Mouse (Mus musculus): ENCODE measurements at regions not wholly inside any gene's neighbourhood (a gene's known extent, or its start where the extent isn't known, plus 50 kb on each side); places are given as distances from the start of the nearest gene placed in this dataset.

DNA sequence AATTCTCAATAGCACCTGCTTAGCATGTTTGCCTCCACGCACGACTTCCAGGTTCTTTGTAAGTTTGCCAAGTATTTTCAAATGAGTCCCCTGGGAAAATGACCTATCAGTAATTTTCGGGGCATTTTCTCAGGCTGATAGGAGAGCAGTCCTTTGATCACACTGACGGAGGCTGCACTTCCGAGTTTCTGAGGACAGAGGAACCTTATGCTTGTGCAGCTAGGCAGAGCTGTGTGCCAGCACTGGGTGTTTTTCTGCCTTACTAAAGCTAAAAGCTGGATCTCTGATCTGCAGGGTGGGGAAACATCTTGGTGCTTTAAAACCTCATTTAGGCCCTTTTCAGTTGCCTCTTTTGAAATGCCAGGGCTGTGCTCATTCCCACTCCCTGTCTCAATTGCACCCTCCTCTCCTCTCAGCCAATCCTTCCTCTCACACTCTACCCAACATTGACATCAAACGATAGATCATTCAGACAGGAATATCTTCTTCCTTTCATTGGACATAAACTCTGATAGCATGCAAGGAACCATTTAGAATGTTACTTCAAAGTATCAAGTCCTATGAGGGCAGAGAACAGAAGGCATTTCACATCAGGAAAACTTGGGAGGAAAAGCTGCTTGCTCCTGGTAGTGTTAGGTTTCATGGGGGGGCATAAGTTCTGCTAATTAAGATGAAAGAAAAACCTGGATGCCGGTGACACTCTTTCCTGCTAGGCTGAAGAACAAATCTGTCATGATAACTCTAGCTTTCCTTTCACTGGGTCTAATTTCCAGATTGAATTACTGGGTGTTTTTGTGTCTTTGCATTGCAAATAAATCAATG, 95.3 kb downstream of the Lurap1l start:
- Histone ChIP-seq H3K4me3 (replicated peaks) (no peak overlapping the region), H3K36me3 (no peaks in the 10 kb centered on the region), H3K4me2 (no peak overlapping the region), H3K9me3 (peaks cover 5% of the 10 kb centered on the region; the same call in 1 of the 2 replicates), H3K27me3 (no peaks in the 10 kb centered on the region), H3K27ac (no peak overlapping the region), H3K9ac (replicated peaks) (no peak overlapping the region), H3K4me1 (replicated peaks) (no peaks in the 10 kb centered on the region)
- WGBS, result 42% methylated on average over 7 of the region's 7 CpGs
- ATAC-seq (ENCODE audit: insufficient number of reproducible peaks, insufficient read depth, low FRiP score, low TSS enrichment, low read depth), result no peak

DNA sequence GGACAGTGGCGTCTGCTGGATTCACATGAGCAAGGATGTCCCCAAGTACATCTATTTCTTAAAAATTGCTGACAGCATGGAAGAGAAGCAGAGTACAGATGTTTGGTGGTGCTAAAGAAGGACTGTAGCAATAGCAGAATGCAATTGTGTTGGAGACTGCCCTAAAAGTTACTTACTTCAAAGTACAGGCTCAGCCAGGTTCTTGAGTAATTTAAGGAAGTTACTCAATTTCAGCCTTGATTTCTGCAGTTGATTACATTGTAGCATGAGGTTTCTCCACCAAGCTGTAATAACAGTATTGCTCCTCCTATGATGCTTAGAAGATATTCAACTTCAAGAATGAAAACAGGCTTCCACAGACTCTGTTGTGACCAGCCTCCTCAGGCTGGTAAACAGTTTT, 96.1 kb downstream of the Lurap1l start:
- ATAC-seq (ENCODE audit: insufficient number of reproducible peaks, insufficient read depth, low FRiP score, low TSS enrichment, low read depth), result no peak
- Histone ChIP-seq H3K9me3 (no peaks in the 10 kb centered on the region), H3K4me1 (replicated peaks) (no peaks in the 10 kb centered on the region), H3K36me3 (no peaks in the 10 kb centered on the region), H3K27me3 (no peaks in the 10 kb centered on the region), H3K4me3 (replicated peaks) (no peak overlapping the region), H3K27ac (no peak overlapping the region), H3K4me2 (no peak overlapping the region), H3K9ac (replicated peaks) (no peak overlapping the region)
- WGBS, result 78% methylated on average over 1 of the region's 1 CpGs

DNA sequence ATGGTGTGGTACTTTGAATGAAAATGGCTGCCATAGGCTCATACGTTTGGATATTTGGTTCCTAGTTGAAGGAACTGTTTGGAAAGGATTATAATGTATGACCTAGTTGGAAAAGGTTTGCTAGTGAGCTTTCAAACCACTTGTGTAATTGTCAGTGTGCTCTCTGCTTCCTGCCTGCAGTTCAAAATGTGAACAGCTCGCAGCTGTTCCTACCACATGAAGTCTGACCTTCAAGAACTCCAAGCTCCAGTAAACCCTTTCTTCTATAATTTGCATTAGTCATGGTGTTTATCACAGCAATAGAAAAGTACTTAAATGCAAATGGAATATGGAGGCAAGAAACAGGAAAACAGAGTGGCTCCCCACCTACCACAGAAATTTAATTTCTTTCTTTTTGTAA, 111.4 kb downstream of the Lurap1l start:
- no peak overlapping the region for H3K27ac ChIP-seq
- no peak overlapping the region for H3K4me2 ChIP-seq
- H3K4me3 ChIP-seq (replicated peaks), result no peak overlapping the region
- no peaks in the 10 kb centered on the region for H3K9me3 ChIP-seq
- H3K9ac ChIP-seq (replicated peaks), result no peak overlapping the region
- 81% methylated on average over 2 of the region's 2 CpGs for WGBS
- no peaks in the 10 kb centered on the region for H3K27me3 ChIP-seq
- no peaks in the 10 kb centered on the region for H3K4me1 ChIP-seq (replicated peaks)
- H3K36me3 ChIP-seq, result no peaks in the 10 kb centered on the region
- no peak for ATAC-seq (ENCODE audit: insufficient number of reproducible peaks, insufficient read depth, low FRiP score, low TSS enrichment, low read depth)

DNA sequence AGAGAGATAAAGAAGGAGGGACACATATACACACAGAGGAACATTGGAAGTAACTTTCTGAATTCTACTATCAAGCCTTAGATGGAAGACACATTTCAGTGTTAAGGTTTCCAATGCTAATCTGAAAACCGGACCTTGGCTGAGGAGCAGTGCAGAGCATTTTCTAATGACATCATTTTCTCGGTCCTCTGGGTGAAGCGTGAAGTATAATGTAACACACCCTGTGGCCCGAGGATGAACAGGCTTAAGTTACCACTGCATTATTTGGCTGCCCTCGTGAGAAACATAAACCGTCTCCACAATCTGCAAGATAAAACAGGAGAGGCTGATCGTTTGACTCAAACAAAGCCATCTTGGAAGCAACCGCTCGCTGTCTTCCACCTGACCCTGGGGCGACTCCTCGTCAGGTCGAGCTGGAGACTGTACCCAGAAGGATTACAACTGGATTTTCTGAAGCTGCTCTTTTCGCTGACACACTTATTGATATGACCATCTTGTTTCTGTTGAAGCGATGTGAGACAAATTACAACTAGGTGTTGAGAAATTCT, 113.1 kb downstream of the Lurap1l start:
- Histone ChIP-seq H3K36me3 (no peaks in the 10 kb centered on the region), H3K4me1 (replicated peaks) (no peaks in the 10 kb centered on the region), H3K27ac (no peak overlapping the region), H3K27me3 (no peaks in the 10 kb centered on the region), H3K9me3 (no peaks in the 10 kb centered on the region), H3K9ac (replicated peaks) (no peak overlapping the region), H3K4me2 (no peak overlapping the region), H3K4me3 (replicated peaks) (no peak overlapping the region)
- no peak for ATAC-seq (ENCODE audit: insufficient number of reproducible peaks, insufficient read depth, low FRiP score, low TSS enrichment, low read depth)
- WGBS, result 71% methylated on average over 14 of the region's 14 CpGs

DNA sequence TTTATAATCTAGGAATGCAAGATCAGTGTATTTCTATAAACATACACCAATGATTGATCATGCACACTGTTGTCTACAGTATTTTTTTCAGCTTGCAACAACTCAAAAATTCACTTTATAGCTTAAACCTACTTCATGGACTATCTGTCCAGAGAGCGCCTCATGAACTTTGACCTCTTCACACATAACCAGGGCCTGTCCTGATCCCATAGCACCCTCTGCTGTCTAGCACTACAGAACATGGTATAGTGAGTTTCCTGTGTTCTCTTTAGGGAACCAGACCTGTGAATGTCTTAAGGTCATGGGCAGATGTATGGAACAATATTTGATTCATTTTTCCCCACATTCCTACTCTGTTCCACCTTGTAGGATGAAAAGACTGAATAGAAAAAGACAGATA, 117.1 kb downstream of the Lurap1l start:
- Histone ChIP-seq H3K9me3 (no peaks in the 10 kb centered on the region), H3K27me3 (no peaks in the 10 kb centered on the region), H3K27ac (no peak overlapping the region), H3K9ac (replicated peaks) (no peak overlapping the region), H3K4me3 (replicated peaks) (no peak overlapping the region), H3K4me1 (replicated peaks) (no peaks in the 10 kb centered on the region), H3K36me3 (no peaks in the 10 kb centered on the region), H3K4me2 (no peak overlapping the region)
- WGBS, result 97% methylated on average over 1 of the region's 1 CpGs
- ATAC-seq (ENCODE audit: insufficient number of reproducible peaks, insufficient read depth, low FRiP score, low TSS enrichment, low read depth), result no peak

DNA sequence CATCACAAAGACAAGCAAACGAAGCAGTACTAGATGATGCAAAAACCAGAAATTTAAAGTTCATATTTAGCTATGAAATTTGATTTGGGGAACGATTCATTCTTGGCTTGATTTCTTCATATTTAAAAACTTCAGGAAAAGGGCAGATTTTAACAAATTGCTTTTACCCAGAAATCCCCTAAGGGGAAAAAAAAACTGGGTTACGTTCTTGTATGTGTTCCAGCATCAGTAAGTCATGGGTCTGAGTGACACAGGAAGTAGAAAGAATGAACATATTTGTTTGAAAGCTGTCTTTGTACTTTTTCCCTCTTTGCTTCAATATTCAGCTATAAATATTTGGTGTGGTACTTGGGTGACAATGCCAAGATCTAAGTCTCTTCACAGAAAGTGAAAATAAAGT, 120.2 kb downstream of the Lurap1l start:
- Histone ChIP-seq H3K27me3 (no peaks in the 10 kb centered on the region), H3K4me1 (replicated peaks) (no peaks in the 10 kb centered on the region), H3K9ac (replicated peaks) (no peak overlapping the region), H3K4me2 (no peak overlapping the region), H3K9me3 (no peaks in the 10 kb centered on the region), H3K36me3 (no peaks in the 10 kb centered on the region), H3K27ac (no peak overlapping the region), H3K4me3 (replicated peaks) (no peak overlapping the region)
- no peak for ATAC-seq (ENCODE audit: insufficient number of reproducible peaks, insufficient read depth, low FRiP score, low TSS enrichment, low read depth)
- 86% methylated on average over 3 of the region's 3 CpGs for WGBS

DNA sequence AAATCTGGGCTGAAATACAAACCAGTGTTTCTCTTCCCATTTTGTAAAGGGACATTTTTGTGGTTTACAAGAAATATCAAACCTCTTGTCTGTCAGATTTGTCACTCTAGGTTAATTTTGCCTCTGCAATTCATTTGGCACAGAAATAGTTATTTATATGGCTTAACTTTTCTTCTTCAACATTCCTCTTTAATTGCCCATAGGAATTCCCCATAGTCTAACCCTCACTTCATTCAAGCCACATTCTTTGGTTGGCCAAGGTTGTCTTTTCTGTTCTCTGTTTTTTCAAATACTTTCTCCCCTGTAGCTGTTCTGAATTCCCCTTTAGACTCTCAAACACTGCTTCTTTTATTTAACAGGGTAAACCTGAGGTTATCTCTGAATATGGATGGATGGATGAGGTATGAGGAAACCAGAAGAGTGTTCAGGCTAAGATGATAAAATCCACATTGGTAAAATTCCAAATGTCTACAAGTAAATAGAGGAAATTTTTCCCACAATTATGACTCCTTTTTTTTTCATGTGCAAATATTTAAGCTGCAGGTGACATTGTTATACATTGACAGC, 127.0 kb downstream of the Lurap1l start:
- no peak for ATAC-seq (ENCODE audit: insufficient number of reproducible peaks, insufficient read depth, low FRiP score, low TSS enrichment, low read depth)

DNA sequence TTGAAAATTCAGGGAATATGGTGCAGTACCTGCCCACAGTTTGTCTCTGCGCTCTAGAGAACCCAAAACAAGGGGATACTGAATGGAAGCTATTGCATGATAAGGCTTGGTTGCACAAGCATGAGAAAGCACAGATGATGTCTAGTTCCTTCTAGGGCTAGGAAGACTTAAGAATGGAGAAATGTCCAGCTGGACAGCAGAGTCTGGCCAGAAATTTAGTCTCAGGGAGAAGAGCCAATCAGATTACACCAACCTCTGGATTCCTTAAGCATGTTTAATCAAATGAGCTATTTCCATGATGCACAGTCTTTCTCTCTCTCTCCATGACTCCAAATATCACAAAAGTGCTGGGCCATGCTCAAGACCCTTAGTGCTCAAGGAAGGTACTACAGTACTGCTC, 147.8 kb downstream of the Lurap1l start:
- H3K9ac ChIP-seq (replicated peaks), result no peak overlapping the region
- no peak overlapping the region for H3K27ac ChIP-seq
- ATAC-seq (ENCODE audit: insufficient number of reproducible peaks, insufficient read depth, low FRiP score, low TSS enrichment, low read depth), result no peak
- WGBS, result 95% methylated on average over 1 of the region's 1 CpGs
- no peaks in the 10 kb centered on the region for H3K36me3 ChIP-seq
- H3K4me2 ChIP-seq, result no peak overlapping the region
- no peaks in the 10 kb centered on the region for H3K4me1 ChIP-seq (replicated peaks)
- no peaks in the 10 kb centered on the region for H3K9me3 ChIP-seq
- no peaks in the 10 kb centered on the region for H3K27me3 ChIP-seq
- no peak overlapping the region for H3K4me3 ChIP-seq (replicated peaks)

More for the DNA sequence above, 127.0 kb downstream of the Lurap1l start:
- no peak overlapping the region for H3K4me2 ChIP-seq
- H3K36me3 ChIP-seq, result no peaks in the 10 kb centered on the region
- no peaks in the 10 kb centered on the region for H3K4me1 ChIP-seq (replicated peaks)
- H3K9ac ChIP-seq (replicated peaks), result no peak overlapping the region
- no peak overlapping the region for H3K27ac ChIP-seq
- no peak overlapping the region for H3K4me3 ChIP-seq (replicated peaks)
- no peaks in the 10 kb centered on the region for H3K9me3 ChIP-seq
- no peaks in the 10 kb centered on the region for H3K27me3 ChIP-seq

DNA sequence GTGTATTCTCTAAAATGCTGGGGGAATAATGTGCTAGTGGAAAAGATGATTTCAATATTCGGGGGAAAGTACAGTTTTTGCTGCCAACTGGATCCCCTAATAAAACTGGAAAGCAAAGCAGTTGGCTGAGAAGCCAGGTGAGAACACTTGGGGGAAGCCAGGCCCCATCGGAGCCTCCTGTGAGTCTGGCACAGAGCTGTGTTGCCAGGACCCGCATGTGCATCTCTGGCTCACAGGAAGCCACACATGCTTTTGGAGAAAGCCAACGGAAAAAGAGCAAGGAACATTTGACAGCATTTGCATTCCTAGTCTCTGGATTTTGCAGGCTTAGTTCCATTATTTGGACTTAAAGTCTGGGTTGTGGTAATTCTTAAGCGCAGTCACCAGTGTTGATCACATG, 148.4 kb downstream of the Lurap1l start:
- no peak overlapping the region for H3K9ac ChIP-seq (replicated peaks)
- ATAC-seq (ENCODE audit: insufficient number of reproducible peaks, insufficient read depth, low FRiP score, low TSS enrichment, low read depth), result no peak
- H3K36me3 ChIP-seq, result no peaks in the 10 kb centered on the region
- no peak overlapping the region for H3K27ac ChIP-seq
- H3K4me3 ChIP-seq (replicated peaks), result no peak overlapping the region
- H3K27me3 ChIP-seq, result no peaks in the 10 kb centered on the region
- H3K4me1 ChIP-seq (replicated peaks), result no peaks in the 10 kb centered on the region
- 79% methylated on average over 5 of the region's 5 CpGs for WGBS
- H3K9me3 ChIP-seq, result no peaks in the 10 kb centered on the region
- no peak overlapping the region for H3K4me2 ChIP-seq

DNA sequence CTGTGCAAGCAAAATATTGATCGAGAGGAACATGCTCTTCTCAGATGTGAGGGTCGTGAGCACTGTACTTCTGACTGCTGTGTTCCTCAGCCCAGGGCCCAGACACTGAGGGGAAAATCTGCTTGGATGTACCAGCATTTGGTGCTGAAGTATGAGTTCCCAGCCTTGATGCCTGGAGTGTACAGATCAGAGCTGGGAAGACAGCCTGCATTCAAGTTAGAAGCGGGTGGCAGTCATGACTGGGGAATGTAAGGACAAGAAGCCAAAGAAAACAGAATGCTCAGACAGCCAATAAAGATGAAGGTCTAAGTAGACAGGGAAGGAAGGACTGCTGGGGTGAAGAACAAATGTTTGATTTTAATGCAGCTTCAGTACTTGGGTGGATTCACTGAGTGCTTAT, 148.9 kb downstream of the Lurap1l start:
- no peaks in the 10 kb centered on the region for H3K36me3 ChIP-seq
- H3K4me3 ChIP-seq (replicated peaks), result no peak overlapping the region
- WGBS, result 85% methylated on average over 3 of the region's 3 CpGs
- H3K9ac ChIP-seq (replicated peaks), result no peak overlapping the region
- no peak overlapping the region for H3K27ac ChIP-seq
- no peaks in the 10 kb centered on the region for H3K27me3 ChIP-seq
- H3K4me1 ChIP-seq (replicated peaks), result no peaks in the 10 kb centered on the region
- H3K9me3 ChIP-seq, result no peaks in the 10 kb centered on the region
- no peak overlapping the region for H3K4me2 ChIP-seq
- no peak for ATAC-seq (ENCODE audit: insufficient number of reproducible peaks, insufficient read depth, low FRiP score, low TSS enrichment, low read depth)

DNA sequence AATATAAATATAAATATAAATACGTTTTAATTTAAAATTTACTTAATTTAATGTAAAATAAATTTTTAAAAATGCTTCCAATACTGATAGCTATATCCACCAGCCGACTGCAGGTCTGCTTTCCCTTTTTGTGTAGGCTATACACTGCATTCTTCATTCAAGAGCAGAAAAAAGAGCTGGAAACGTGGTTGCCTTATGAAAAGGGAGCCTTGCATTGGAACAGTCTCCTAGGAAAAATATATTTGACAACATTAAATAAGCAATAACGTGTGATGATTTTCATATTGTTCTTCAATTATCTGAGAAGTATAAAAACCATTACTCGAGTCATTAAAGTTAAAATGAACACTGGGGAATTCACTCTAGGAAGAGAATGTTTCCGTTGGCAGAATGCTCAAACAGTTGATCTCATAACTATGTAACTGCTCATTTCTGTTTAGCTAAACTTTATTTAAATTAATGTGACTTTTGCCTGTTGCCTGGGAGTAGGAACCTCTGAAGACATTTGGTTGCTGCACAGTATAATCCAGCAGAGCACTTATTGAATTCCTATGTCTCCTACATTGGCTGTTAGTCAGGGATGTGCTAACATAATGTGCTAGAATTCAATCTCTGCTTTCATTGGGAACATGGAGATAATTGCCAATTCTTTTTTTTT, 172.0 kb downstream of the Lurap1l start:
- Histone ChIP-seq H3K4me1 (replicated peaks) (peaks cover 11% of the 10 kb centered on the region; the same call in 1 of the 2 replicates), H3K27me3 (no peaks in the 10 kb centered on the region), H3K4me3 (replicated peaks) (no peak overlapping the region), H3K4me2 (no peak overlapping the region), H3K36me3 (no peaks in the 10 kb centered on the region), H3K27ac (no peak overlapping the region), H3K9ac (replicated peaks) (no peak overlapping the region), H3K9me3 (no peaks in the 10 kb centered on the region)
- no peak for ATAC-seq (ENCODE audit: insufficient number of reproducible peaks, insufficient read depth, low FRiP score, low TSS enrichment, low read depth)
- WGBS, result 70% methylated on average over 6 of the region's 6 CpGs

All from limb, embryonic 12.5 days (tissue).